Mouse (Mus musculus): ENCODE measurements around the gene Slbp. TPM values are rescaled to one million over a fixed set of nuclear protein-coding genes. Genes with fewer than 3 reads are reported as not detected.

The Slbp gene
- polyA plus RNA-seq, 1 experiment from 2014 or later: 146 TPM

- Histone ChIP-seq H3K9me3 (replicated peaks; ENCODE audit: low read length) (no peaks in the 10 kb centered on the region), H3K4me2 (ENCODE audit: low read length) (no peak overlapping the region), H3K36me3 (ENCODE audit: insufficient read depth, low read length) (peaks cover 32% of the 10 kb centered on the region), H3K4me1 (replicated peaks; ENCODE audit: insufficient read depth, low read length) (no peaks in the 10 kb centered on the region), H3K27ac (no peak overlapping the region), H3K4me3 (replicated peaks; ENCODE audit: low read depth, low read length) (no peak overlapping the region), H3K9ac (ENCODE audit: low read depth, low read length) (peak overlapping the region; percentile 13; the same call in 1 of the 2 replicates), H3K27me3 (ENCODE audit: insufficient read depth, low read length) (no peaks in the 10 kb centered on the region)
- no peak for TF ChIP-seq CTCF (IDR thresholded peaks at IDR 0.05; ENCODE audit: low read depth)
- 97% methylated on average over 15 of the region's 15 CpGs for WGBS
- ATAC-seq (replicated peaks; ENCODE audit: low FRiP score, low read depth): no peak
- DNase-seq (ENCODE audit: low spot score): no peak
Observed at GRCm38 (mm10) chr5:33607434-33607833, 44.9 kb downstream of the Slbp start.

- 63% methylated on average over 7 of the region's 7 CpGs for WGBS
- no peak for DNase-seq (ENCODE audit: low spot score)
- H3K4me2 ChIP-seq (ENCODE audit: low read length): no peak overlapping the region
- no peaks in the 10 kb centered on the region for H3K27me3 ChIP-seq (ENCODE audit: insufficient read depth, low read length)
- H3K36me3 ChIP-seq (ENCODE audit: insufficient read depth, low read length): peaks cover 29% of the 10 kb centered on the region
- no peak overlapping the region for H3K4me3 ChIP-seq (replicated peaks; ENCODE audit: low read depth, low read length)
- H3K4me1 ChIP-seq (replicated peaks; ENCODE audit: insufficient read depth, low read length): no peaks in the 10 kb centered on the region
- H3K27ac ChIP-seq: no peak overlapping the region
- no peak overlapping the region for H3K9ac ChIP-seq (ENCODE audit: low read depth, low read length)
- ATAC-seq (replicated peaks; ENCODE audit: low FRiP score, low read depth): no peak
- H3K9me3 ChIP-seq (replicated peaks; ENCODE audit: low read length): no peaks in the 10 kb centered on the region
- TF ChIP-seq CTCF (IDR thresholded peaks at IDR 0.05; ENCODE audit: low read depth): no peak
Observed at GRCm38 (mm10) chr5:33606631-33607030, 45.7 kb downstream of the Slbp start.

- DNase-seq (ENCODE audit: low spot score) (no peak), ATAC-seq (replicated peaks; ENCODE audit: low FRiP score, low read depth) (no peak)
- Histone ChIP-seq H3K9me3 (replicated peaks; ENCODE audit: low read length) (no peaks in the 10 kb centered on the region), H3K27me3 (ENCODE audit: insufficient read depth, low read length) (no peaks in the 10 kb centered on the region), H3K4me3 (replicated peaks; ENCODE audit: low read depth, low read length) (no peak overlapping the region), H3K4me2 (ENCODE audit: low read length) (no peak overlapping the region), H3K9ac (ENCODE audit: low read depth, low read length) (no peak overlapping the region), H3K36me3 (ENCODE audit: insufficient read depth, low read length) (peaks cover 29% of the 10 kb centered on the region), H3K27ac (no peak overlapping the region), H3K4me1 (replicated peaks; ENCODE audit: insufficient read depth, low read length) (no peaks in the 10 kb centered on the region)
- TF ChIP-seq CTCF (IDR thresholded peaks at IDR 0.05; ENCODE audit: low read depth): no peak
- 66% methylated on average over 5 of the region's 5 CpGs for WGBS
Observed at GRCm38 (mm10) chr5:33605314-33605713, 47.1 kb downstream of the Slbp start.

GRCm38 (mm10) chr5:33593620-33594019 is 58.8 kb downstream of the Slbp start:
- WGBS: 45% methylated on average over 2 of the region's 2 CpGs
- Histone ChIP-seq H3K27me3 (ENCODE audit: insufficient read depth, low read length) (no peaks in the 10 kb centered on the region), H3K9ac (ENCODE audit: low read depth, low read length) (no peak overlapping the region), H3K4me3 (replicated peaks; ENCODE audit: low read depth, low read length) (no peak overlapping the region), H3K27ac (no peak overlapping the region), H3K4me1 (replicated peaks; ENCODE audit: insufficient read depth, low read length) (no peaks in the 10 kb centered on the region), H3K9me3 (replicated peaks; ENCODE audit: low read length) (no peaks in the 10 kb centered on the region), H3K36me3 (ENCODE audit: insufficient read depth, low read length) (no peaks in the 10 kb centered on the region), H3K4me2 (ENCODE audit: low read length) (no peak overlapping the region)
- TF ChIP-seq CTCF (IDR thresholded peaks at IDR 0.05; ENCODE audit: low read depth): peak; percentile 58
- ATAC-seq (replicated peaks; ENCODE audit: low FRiP score, low read depth): 0 out of 2 replicates have a peak, but pooled peaks have one; percentile 25
- peak; percentile 46 for DNase-seq (ENCODE audit: low spot score)

GRCm38 (mm10) chr5:33589221-33589888 is 63.0 kb downstream of the Slbp start:
- Histone ChIP-seq H3K36me3 (ENCODE audit: insufficient read depth, low read length) (no peaks in the 10 kb centered on the region), H3K4me2 (ENCODE audit: low read length) (no peak overlapping the region), H3K27ac (no peak overlapping the region), H3K4me3 (replicated peaks; ENCODE audit: low read depth, low read length) (no peak overlapping the region), H3K9me3 (replicated peaks; ENCODE audit: low read length) (no peaks in the 10 kb centered on the region), H3K4me1 (replicated peaks; ENCODE audit: insufficient read depth, low read length) (no peaks in the 10 kb centered on the region), H3K9ac (ENCODE audit: low read depth, low read length) (no peak overlapping the region), H3K27me3 (ENCODE audit: insufficient read depth, low read length) (no peaks in the 10 kb centered on the region)
- WGBS: 63% methylated on average over 5 of the region's 5 CpGs
- DNase-seq (ENCODE audit: low spot score): peak; percentile 77
- peak; percentile 65 for ATAC-seq (replicated peaks; ENCODE audit: low FRiP score, low read depth)
- peak; percentile 96 for TF ChIP-seq CTCF (IDR thresholded peaks at IDR 0.05; ENCODE audit: low read depth)

- H3K27ac ChIP-seq: no peak overlapping the region
- H3K4me2 ChIP-seq (ENCODE audit: low read length): no peak overlapping the region
- no peak for DNase-seq (ENCODE audit: low spot score)
- H3K4me1 ChIP-seq (replicated peaks; ENCODE audit: insufficient read depth, low read length): no peaks in the 10 kb centered on the region
- H3K9me3 ChIP-seq (replicated peaks; ENCODE audit: low read length): no peaks in the 10 kb centered on the region
- no peaks in the 10 kb centered on the region for H3K27me3 ChIP-seq (ENCODE audit: insufficient read depth, low read length)
- H3K4me3 ChIP-seq (replicated peaks; ENCODE audit: low read depth, low read length): no peak overlapping the region
- ATAC-seq (replicated peaks; ENCODE audit: low FRiP score, low read depth): no peak
- no peaks in the 10 kb centered on the region for H3K36me3 ChIP-seq (ENCODE audit: insufficient read depth, low read length)
- H3K9ac ChIP-seq (ENCODE audit: low read depth, low read length): no peak overlapping the region
- 49% methylated on average over 3 of the region's 3 CpGs for WGBS
- no peak for TF ChIP-seq CTCF (IDR thresholded peaks at IDR 0.05; ENCODE audit: low read depth)
Observed at GRCm38 (mm10) chr5:33588066-33588465, 64.3 kb downstream of the Slbp start.
